Mouse (Mus musculus): ENCODE measurements around the gene Fam76a.

- TF ChIP-seq POLR2A (IDR thresholded peaks at IDR 0.05; ENCODE audit: control insufficient read depth, low read depth, low read length) (no peak), CTCF (IDR thresholded peaks at IDR 0.05; ENCODE audit: control insufficient read depth, insufficient read depth, insufficient replicate concordance, low read depth, low read length) (no peak)
These were observed 42.1 kb upstream of the Fam76a start for GRCm38 (mm10) chr4:132964473-132964872.

Measured in testis, adult 2 months (tissue).